In genomic region chr6:126553812-126554211, GRCm38 (mm10) we compare ENCODE assay signal across 9 mouse cellular contexts. TPM values are rescaled to one million over a fixed set of nuclear protein-coding genes. Genes with fewer than 3 reads are reported as not detected.
DNase-seq lines count a peak whose midpoint lies in the region; ATAC-seq and TF ChIP-seq lines count a peak whose summit lies in the region.
"Had no signal": no experiment of that assay in that cellular context is flagged by ENCODE, and none has a peak within 500 bp of the region (broad histone marks: within the 10 kb centered on the region; RNA-seq: fewer than 3 reads in every experiment).

No protein-coding gene starts in this region.

- no peak overlapping the region for H3K9ac ChIP-seq in forebrain, postnatal 0 days
- no peak overlapping the region for H3K9ac ChIP-seq in midbrain, embryonic 11.5 days (ENCODE audit: low read length)
- H3K9ac ChIP-seq: liver, embryonic 14.5 days had no signal

- H3K4me1 ChIP-seq in forebrain, postnatal 0 days (ENCODE audit: insufficient read depth), result no peaks in the 10 kb centered on the region
- no peaks in the 10 kb centered on the region for H3K4me1 ChIP-seq in midbrain, embryonic 11.5 days (ENCODE audit: control insufficient read depth, insufficient read depth, low read length)

- 36% methylated on average over 9 of the region's 9 CpGs for WGBS in forebrain, postnatal 0 days
- WGBS in midbrain, embryonic 11.5 days, result 31% methylated on average over 9 of the region's 9 CpGs

- no peak overlapping the region for H3K4me3 ChIP-seq in gastrocnemius, adult 2 months
- H3K4me3 ChIP-seq in forebrain, postnatal 0 days (ENCODE audit: low read depth, low read length), result no peak overlapping the region
- no peak overlapping the region for H3K4me3 ChIP-seq in midbrain, embryonic 11.5 days (ENCODE audit: low read depth, low read length)

- TF ChIP-seq CTCF in gastrocnemius, adult 2 months (IDR thresholded peaks at IDR 0.05), result peak; percentile 47
- peak; percentile 70 for TF ChIP-seq CTCF in forebrain, postnatal 0 days (IDR thresholded peaks at IDR 0.05; ENCODE audit: low read depth)

- H3K9me3 ChIP-seq in forebrain, postnatal 0 days (ENCODE audit: low read length), result no peaks in the 10 kb centered on the region
- H3K9me3 ChIP-seq in midbrain, embryonic 11.5 days (ENCODE audit: control insufficient read depth, low read length), result no peaks in the 10 kb centered on the region

- no peaks in the 10 kb centered on the region for H3K27me3 ChIP-seq in forebrain, postnatal 0 days (ENCODE audit: insufficient read depth, low read length)
- no peaks in the 10 kb centered on the region for H3K27me3 ChIP-seq in midbrain, embryonic 11.5 days (ENCODE audit: control insufficient read depth, insufficient read depth, low read length)

- peak; percentile 88 for ATAC-seq in forebrain, postnatal 0 days
- no peak for ATAC-seq in midbrain, embryonic 11.5 days (ENCODE audit: low FRiP score)
- ATAC-seq in erythroblast, adult 5-6 weeks (replicated peaks; ENCODE audit: low FRiP score, poor library complexity, severe bottlenecking), result no peak

- no peaks in the 10 kb centered on the region for H3K36me3 ChIP-seq in forebrain, postnatal 0 days (ENCODE audit: insufficient read depth)
- H3K36me3 ChIP-seq in midbrain, embryonic 11.5 days (ENCODE audit: control insufficient read depth, insufficient read depth, low read length), result no peaks in the 10 kb centered on the region

- no peak overlapping the region for H3K4me2 ChIP-seq in forebrain, postnatal 0 days (ENCODE audit: low read depth)
- H3K4me2 ChIP-seq in midbrain, embryonic 11.5 days, result no peak overlapping the region

- no peak overlapping the region for H3K27ac ChIP-seq in gastrocnemius, adult 2 months
- H3K27ac ChIP-seq in forebrain, postnatal 0 days (ENCODE audit: low read depth, low read length), result no peak overlapping the region
- H3K27ac ChIP-seq in midbrain, embryonic 11.5 days (ENCODE audit: low read depth, low read length), result no peak overlapping the region
- H3K27ac ChIP-seq: liver, embryonic 14.5 days had no signal

- DNase-seq in gastrocnemius, adult 2 months, result no peak
- DNase-seq in gastrocnemius, postnatal 36 days, result no peak
- DNase-seq in cerebellum, adult 11-12 months, result peak; percentile 81
- DNase-seq in forebrain, postnatal 0 days, result peak; percentile 35
- peak; percentile 14 for DNase-seq in kidney, postnatal 14 days
- DNase-seq in midbrain, embryonic 11.5 days (ENCODE audit: low spot score, missing footprints), result peak; percentile 89
- DNase-seq in yolk sac, embryonic 10.5 days (ENCODE audit: low spot score), result peak; percentile 40

- intact Hi-C loops in gastrocnemius, adult 2 months (cut with DNase I), result no loop called here
- intact Hi-C loops in gastrocnemius, postnatal 36 days (cut with DNase I), result no loop called here

RNA-seq across cellular contexts. Expression of gene Kcna5, which starts 18.6 kb away (rescaled TPM):
- 10 to 100 TPM in 1 of 2 experiments, 1 to 10 TPM in 1; 3.8 to 10.3 TPM for total RNA-seq in gastrocnemius, adult 2 months (2021)
- total RNA-seq in gastrocnemius, postnatal 36 days (2021), result 1 to 10 TPM; 3.7 to 4.3 TPM
- total RNA-seq in forebrain, postnatal 0 days (2014; rRNA removed), result 4.2 and 8.0 TPM in 2 replicates
- polyA plus RNA-seq in forebrain, postnatal 0 days (2015; fragmentation: Nextera tagmentation; extraction: Ambion mirVana), result 2.4 and 3.7 TPM in 2 replicates
- 3.8 and 4.5 TPM in 2 replicates for polyA plus RNA-seq in midbrain, embryonic 11.5 days (2014; fragmentation: Nextera tagmentation; extraction: Ambion mirVana)
- not detected in 2 replicates for total RNA-seq in erythroblast, adult 5-6 weeks (2015; ENCODE audit: low replicate concordance)
- total RNA-seq in erythroblast, adult 5-6 weeks (2017; ENCODE audit: low replicate concordance), result not detected in 2 replicates

Comparison
In these comparisons a context has a peak if more than half of its experiments do, and no peak if none do; other contexts are left out.
1. DNase-seq: peak in cerebellum, adult 11-12 months (single experiment), forebrain, postnatal 0 days (single experiment), kidney, postnatal 14 days (single experiment), midbrain, embryonic 11.5 days (single experiment) and yolk sac, embryonic 10.5 days (single experiment); none in gastrocnemius, adult 2 months (single experiment) and gastrocnemius, postnatal 36 days (0 of 2).